Mouse (Mus musculus) olfactory bulb, adult 2 months (tissue): ENCODE measurements around the gene Banf2. TPM values are rescaled to one million over a fixed set of nuclear protein-coding genes. Genes with fewer than 3 reads are reported as not detected.

Source experiments
- H3K27ac ChIP-seq: fragments of 200-500 bp; 2 replicates; pipeline ENCODE4 v1.5.1; 2012; ENCODE audit warnings: low read depth, low read length; ENCODE audit not compliant: insufficient read depth
- H3K4me1 ChIP-seq: fragments of 200-500 bp; 2 replicates; pipeline ENCODE4 v1.6.1; 2012; ENCODE audit warnings: low read length; ENCODE audit not compliant: control insufficient read depth, insufficient read depth
- H3K4me3 ChIP-seq: fragments of 200-500 bp; 2 replicates; pipeline ENCODE4 v1.5.1; 2012; ENCODE audit warnings: mild to moderate bottlenecking, low read depth, low read length, moderate library complexity; ENCODE audit not compliant: insufficient read depth
- CTCF ChIP-seq: fragments of 200-500 bp; IDR thresholded peaks from 2 replicates; pipeline ENCODE4 v1.5.1; 2012; ENCODE audit warnings: low read depth, mild to moderate bottlenecking, low read length, moderate library complexity; ENCODE audit not compliant: insufficient read depth
- POLR2A ChIP-seq: fragments of 200-500 bp; IDR thresholded peaks from 2 replicates; pipeline ENCODE4 v1.6.1; 2012; ENCODE audit warnings: mild to moderate bottlenecking, low read depth, low read length, moderate library complexity; ENCODE audit not compliant: insufficient read depth
- WGBS: fragments of 180-500 bp; shearing (Covaris S2); methylation state at CpG from one replicate; pipeline ENCODE4 v1.1.7; 2018; 5-methylcytosine and 5-hydroxymethylcytosine counted together
- polyA plus RNA-seq: library from polyadenylated mRNA; stranded (reverse); fragments of >200 nt; gene quantifications from 2 replicates; pipeline ENCODE4 v1.2.4, GENCODE M21; 2012; ENCODE audit warnings: low replicate concordance; ENCODE audit not compliant: missing spikeins, insufficient read depth, insufficient read length

The Banf2 gene
- polyA plus RNA-seq, 1 experiment: not detected

DNA sequence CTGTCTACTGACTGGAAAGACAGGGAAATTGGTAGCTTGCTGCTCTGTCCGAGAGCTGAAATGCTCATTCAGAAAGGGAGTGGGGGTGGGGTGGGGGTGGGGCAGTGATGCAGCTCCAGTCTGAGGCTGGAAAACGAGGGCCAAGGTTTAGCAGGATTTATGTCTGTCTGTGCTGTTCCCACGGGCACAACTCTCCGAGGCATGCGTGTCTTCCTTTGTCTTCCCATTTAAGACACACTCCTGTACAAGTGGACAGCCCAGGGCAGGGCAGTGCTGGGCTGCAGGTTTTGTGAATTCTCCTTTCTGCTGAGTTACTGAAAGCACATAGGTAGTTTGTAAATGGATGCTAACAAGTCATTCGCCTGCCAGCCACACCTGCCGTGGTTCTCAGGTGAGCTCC, 39.8 kb downstream of the Banf2 start:
- peaks cover 8% of the 10 kb centered on the region for H3K4me1 ChIP-seq
- WGBS: 33% methylated on average over 7 of the region's 7 CpGs
- TF ChIP-seq CTCF (no peak), POLR2A (no peak)
- no peak overlapping the region for H3K4me3 ChIP-seq
- no peak overlapping the region for H3K27ac ChIP-seq

DNA sequence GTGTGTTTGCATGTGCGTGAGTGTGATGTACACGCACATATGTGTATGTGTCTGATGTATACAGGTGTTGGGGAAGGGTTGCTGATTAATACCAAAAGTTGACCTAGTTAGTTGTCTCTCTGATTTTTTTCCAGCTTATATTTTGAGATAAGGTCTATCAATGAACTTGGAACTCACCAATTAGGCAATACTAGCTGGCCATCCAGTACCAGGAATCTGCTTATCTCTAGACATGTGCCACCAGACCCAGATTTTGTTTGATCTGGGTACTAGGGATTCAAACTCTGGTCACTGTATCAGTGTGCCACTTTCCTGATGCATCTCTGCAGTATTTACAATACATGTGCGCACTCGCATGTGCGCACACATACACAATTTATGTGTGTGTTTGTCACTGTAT, 41.2 kb downstream of the Banf2 start:
- 99% methylated on average over 5 of the region's 5 CpGs for WGBS
- no peak for TF ChIP-seq POLR2A
- TF ChIP-seq CTCF: no peak
- peaks cover 8% of the 10 kb centered on the region for H3K4me1 ChIP-seq
- H3K27ac ChIP-seq: no peak overlapping the region
- no peak overlapping the region for H3K4me3 ChIP-seq

DNA sequence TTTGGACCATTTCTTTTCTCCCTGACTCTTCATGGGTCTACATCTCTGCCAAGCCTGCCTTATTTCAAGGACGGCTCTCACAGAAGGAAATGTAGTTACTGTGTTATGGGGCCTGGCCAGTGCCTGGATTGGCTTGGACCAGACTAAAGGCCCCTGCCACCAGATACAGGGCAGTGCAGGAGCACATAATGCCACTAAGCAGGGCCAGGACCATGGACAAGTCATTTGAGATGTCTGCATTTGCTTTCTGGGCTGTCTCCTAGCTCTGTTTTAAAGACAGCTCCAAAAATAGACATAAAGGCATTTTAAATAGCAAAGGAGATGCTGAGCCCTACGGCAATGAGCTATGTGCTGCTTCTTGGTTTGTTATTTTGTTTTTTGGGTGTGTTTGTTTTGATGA, 43.8 kb downstream of the Banf2 start:
- Histone ChIP-seq H3K4me1 (peaks cover 8% of the 10 kb centered on the region), H3K4me3 (no peak overlapping the region), H3K27ac (no peak overlapping the region)
- WGBS: 73% methylated on average over 2 of the region's 2 CpGs
- no peak for TF ChIP-seq POLR2A
- no peak for TF ChIP-seq CTCF

DNA sequence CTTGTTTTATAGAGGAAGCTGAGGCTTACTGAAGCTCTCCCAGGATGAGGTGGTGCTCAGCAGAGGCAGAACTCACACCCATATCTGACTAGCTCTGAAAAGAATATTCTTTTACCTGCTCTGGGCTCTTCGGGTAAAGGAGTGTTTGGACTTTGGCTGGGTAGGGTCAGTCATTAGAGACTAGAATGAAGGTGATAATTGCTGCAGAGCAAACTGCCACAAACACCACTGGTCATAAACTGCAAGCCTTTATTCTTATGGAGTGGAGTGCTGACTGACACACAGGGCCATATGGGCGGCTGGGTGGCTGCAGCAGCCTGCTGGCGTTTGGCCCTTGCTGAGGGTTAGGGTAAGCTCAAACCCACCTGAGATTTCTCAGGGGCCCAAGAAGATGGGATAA, 46.0 kb downstream of the Banf2 start:
- H3K4me1 ChIP-seq: no peaks in the 10 kb centered on the region; the same call in 1 of the 2 replicates
- no peak for TF ChIP-seq POLR2A
- no peak for TF ChIP-seq CTCF
- no peak overlapping the region for H3K4me3 ChIP-seq
- 94% methylated on average over 3 of the region's 3 CpGs for WGBS
- H3K27ac ChIP-seq: no peak overlapping the region

DNA sequence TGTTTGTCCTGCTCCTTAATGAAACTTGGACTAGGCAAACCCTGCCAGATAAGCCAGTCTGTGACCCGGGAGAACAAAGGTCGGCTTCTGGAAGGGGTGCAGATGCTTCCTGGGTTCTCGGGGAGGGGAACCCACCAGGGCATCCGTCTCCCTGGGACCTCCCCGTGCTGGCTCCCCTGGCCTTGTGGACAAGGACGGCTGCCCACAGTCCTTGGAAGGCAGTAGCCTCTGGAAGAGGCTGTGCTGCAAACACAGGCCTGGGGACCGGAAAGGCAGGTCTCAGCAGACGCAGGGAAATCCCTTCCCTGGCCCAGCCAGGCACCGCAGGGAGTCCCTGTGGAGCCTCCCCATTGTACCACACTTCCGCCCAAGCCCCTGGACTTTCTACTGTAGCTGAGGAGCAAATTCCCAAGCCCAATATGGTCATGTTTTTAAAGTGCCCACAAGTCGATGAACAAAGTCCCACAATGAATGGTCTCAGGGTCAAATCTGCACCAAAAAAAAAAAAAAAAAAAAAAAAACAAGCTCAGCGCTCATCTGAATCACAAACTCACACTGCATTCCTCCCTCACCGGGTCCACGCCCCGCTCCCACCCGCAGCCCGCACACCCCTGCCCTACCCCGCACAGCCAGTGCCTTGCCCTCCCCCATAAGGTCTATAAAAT, 53.5 kb downstream of the Banf2 start:
- no peak overlapping the region for H3K4me3 ChIP-seq
- peaks cover 7% of the 10 kb centered on the region for H3K4me1 ChIP-seq
- TF ChIP-seq CTCF (no peak), POLR2A (no peak)
- no peak overlapping the region for H3K27ac ChIP-seq
- WGBS: 49% methylated on average over 18 of the region's 18 CpGs

DNA sequence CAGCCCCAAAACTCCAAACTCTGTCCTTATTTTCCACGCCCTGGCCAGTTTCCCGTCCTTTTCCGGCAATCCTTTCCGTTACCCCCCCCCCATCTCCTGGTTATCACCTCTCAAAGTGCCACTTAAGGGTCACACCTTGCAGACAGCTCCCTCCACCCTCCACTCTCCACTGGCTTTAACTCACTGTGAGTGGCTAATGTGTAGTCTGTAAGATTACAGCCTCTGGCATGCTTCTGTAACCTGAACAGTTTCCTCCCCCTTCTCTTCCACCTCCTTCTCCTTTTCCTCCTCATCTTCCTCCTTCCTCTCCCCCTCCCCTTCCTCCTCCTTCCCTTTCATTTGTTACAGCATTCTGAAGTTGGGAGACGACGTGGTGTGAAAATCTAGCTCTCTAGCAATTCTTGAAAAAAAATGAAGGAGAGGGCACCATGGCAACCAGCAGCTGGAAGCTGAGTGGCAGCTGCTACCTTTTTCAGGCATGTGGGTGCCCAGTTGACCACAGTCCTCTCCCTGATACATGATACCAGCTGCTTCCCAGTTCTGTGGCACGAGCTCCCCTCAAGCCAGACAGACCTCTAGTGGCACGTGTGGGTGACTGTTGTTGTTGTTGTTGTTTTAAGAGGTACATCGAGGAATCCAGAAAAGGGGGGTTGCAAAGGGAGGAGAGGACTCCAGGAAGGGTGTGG, 55.2 kb downstream of the Banf2 start:
- no peak overlapping the region for H3K4me3 ChIP-seq
- 69% methylated on average over 9 of the region's 9 CpGs for whole genome bisulfite sequencing
- H3K27ac ChIP-seq: no peak overlapping the region
- no peak for TF ChIP-seq POLR2A
- TF ChIP-seq CTCF: no peak
- H3K4me1 ChIP-seq: peaks cover 7% of the 10 kb centered on the region

DNA sequence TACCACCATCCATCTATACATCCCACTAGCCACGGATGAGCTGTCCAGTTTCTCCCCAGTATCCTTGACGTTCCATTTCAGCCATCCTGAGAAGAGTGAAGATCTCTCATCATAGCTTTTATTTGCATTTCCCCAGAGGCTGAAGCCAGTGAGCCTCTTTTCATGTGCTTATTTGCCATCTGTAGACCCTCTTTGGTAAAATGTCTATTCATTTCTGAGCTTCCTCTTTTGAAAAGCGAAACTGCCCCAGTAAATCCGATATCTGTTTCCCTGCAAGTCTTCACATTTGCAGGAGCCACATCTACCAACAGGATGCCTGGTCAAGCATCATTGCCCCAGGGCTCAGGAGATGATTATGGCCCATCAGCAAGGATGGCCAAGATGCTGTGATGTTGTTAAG, 59.9 kb downstream of the Banf2 start:
- no peak overlapping the region for H3K4me3 ChIP-seq
- no peaks in the 10 kb centered on the region for H3K4me1 ChIP-seq
- no peak overlapping the region for H3K27ac ChIP-seq
- 82% methylated on average over 4 of the region's 4 CpGs for WGBS
- TF ChIP-seq CTCF (no peak), POLR2A (no peak)

DNA sequence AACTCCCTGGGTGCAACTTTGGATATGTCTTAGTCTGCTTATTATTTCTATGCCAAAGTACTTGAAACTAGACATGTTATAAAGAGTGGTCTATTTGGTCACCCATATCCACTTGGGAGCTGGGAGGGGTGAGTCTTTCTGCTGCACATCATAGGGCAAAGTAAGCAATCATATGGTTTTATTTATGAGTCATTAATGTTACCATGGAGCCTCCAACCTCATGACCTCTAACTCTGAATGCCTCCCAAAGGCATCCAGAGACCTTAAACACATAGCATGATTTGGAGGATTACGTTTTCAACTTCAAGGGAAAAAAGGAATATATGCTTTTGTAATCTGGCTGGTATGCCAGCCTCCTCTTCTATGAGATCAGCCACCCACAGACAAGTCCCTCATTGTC, 61.9 kb downstream of the Banf2 start:
- WGBS: 95% methylated on average over 1 of the region's 1 CpGs

DNA sequence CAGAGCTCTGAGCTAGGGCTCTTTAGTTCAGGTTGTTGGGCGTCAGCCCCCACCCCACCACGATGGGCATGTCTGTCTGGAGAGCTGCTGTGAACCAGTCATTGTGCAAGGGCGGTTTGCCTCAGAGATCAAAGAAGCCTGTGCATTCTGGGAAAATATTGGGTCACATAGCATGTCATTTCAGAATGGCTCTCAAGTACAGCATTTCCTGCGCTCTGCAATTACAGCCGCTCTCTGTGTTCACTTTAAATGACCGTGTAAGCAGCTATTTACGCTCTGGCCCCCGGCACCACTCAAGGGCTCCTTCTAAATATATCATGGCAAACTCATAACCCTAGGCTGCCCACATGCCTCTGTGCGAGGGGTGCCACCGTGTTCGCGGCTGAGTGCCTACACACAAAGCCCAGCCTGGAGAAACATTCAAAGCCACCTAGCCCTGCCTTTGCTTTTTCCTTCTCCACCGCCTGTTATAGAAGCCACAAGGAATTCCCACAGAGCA, 68.7 kb downstream of the Banf2 start:
- no peak for TF ChIP-seq POLR2A
- TF ChIP-seq CTCF: no peak
- Histone ChIP-seq H3K27ac (no peak overlapping the region), H3K4me3 (no peak overlapping the region), H3K4me1 (peaks cover 8% of the 10 kb centered on the region)
- WGBS: 15% methylated on average over 13 of the region's 13 CpGs

More for the DNA sequence above, 61.9 kb downstream of the Banf2 start:
- Histone ChIP-seq H3K4me3 (no peak overlapping the region), H3K4me1 (no peaks in the 10 kb centered on the region), H3K27ac (no peak overlapping the region)
- TF ChIP-seq CTCF (no peak), POLR2A (no peak)
